Mouse (Mus musculus): Measurements from ENCODE around the gene Dmpk. TPM values are rescaled to one million over a fixed set of nuclear protein-coding genes. Genes with fewer than 3 reads are reported as not detected.
A peak's percentile ranks its signal among the peaks of the same experiment; 100 is the strongest.

The Dmpk gene
- polyA plus RNA-seq, 1 experiment from 2014 or later: 7.0 TPM

DNA sequence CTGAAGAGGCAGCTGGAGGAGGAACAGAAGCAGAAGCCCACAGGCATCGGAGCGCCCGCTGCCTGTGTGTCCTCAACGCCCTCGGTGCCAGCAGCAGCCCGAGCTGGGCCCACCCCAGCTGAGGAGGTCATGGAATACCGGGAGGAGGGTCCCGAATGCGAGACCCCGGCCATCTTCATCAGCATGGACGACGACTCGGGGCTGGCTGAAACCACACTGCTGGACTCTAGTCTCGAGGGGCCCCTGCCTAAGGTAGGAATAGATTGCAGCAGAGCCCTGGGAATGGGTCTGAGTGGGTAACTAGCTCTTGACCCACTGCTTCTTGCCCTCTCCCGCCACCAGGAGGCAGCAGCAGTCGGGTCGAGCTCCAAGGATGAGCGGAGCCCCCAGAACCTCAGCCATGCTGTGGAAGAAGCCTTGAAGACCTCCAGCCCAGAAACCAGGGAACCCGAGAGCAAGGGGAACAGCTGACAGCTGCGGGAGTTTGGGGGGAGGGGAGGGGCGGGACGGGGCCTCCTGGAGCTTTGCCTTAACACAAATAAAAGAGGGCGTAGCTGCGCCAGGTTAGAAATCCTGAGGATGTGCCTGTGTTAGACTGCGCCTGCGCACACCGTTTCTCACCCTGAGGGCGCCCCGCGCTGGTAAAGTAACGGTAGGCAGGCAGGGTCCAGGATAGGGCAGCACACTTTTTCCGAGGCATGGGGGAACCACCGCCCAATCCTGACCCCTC is 29.4 kb upstream of the Dmpk start, which contains the start of gene Rsph6a:
Gene Rsph6a, plus strand, starts transcription at position 644 of the 730 bp plus-strand sequence.
- no peaks in the 10 kb centered on the region for H3K27me3 ChIP-seq (ENCODE audit: control insufficient read depth, insufficient read depth, low read length)
- 22% methylated on average over 33 of the region's 33 CpGs for WGBS
- peak within 1 kb of the TSS; percentile 38 for H3K4me2 ChIP-seq
- H3K9me3 ChIP-seq (ENCODE audit: control insufficient read depth, low read length): no peaks in the 10 kb centered on the region
- peak; percentile 81 for ATAC-seq (ENCODE audit: low FRiP score)
- no peak within 1 kb of the TSS for H3K27ac ChIP-seq (ENCODE audit: low read depth, low read length)
- H3K9ac ChIP-seq (ENCODE audit: low read length): peak within 1 kb of the TSS; percentile 35
- H3K4me3 ChIP-seq (ENCODE audit: low read depth, low read length): peak within 1 kb of the TSS; percentile 22; the same call in 1 of the 2 replicates
- peak; percentile 94 for DNase-seq (ENCODE audit: low spot score, missing footprints)
- H3K4me1 ChIP-seq (ENCODE audit: control insufficient read depth, insufficient read depth, low read length): peaks cover 6% of the 10 kb centered on the region
- H3K36me3 ChIP-seq (ENCODE audit: control insufficient read depth, insufficient read depth, low read length): peaks cover 20% of the 10 kb centered on the region

DNA sequence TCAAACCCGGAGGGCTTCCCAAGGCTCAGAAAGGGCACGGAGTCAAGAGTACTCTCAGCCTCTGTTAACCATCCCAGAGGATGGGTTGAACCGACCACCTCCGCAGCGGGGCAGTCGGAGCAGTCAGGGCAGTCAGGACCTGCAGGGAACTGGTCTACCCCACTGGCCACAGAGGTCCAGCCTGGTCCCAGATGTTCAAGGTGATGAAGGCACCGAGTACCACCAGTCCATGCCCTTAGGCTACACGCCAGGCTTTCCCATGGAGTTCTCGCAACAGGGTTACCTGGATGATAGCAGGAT is 28.9 kb upstream of the Dmpk start:
- H3K27me3 ChIP-seq (ENCODE audit: control insufficient read depth, insufficient read depth, low read length): no peaks in the 10 kb centered on the region
- H3K27ac ChIP-seq (ENCODE audit: low read depth, low read length): no peak overlapping the region
- 65% methylated on average over 9 of the region's 9 CpGs for WGBS
- 0 out of 2 replicates have a peak overlapping the region, but pooled peaks have one; percentile 22 for H3K4me3 ChIP-seq (ENCODE audit: low read depth, low read length)
- peaks cover 6% of the 10 kb centered on the region for H3K4me1 ChIP-seq (ENCODE audit: control insufficient read depth, insufficient read depth, low read length)
- peak overlapping the region; percentile 38 for H3K4me2 ChIP-seq
- ATAC-seq (ENCODE audit: low FRiP score): peak; percentile 58
- no peak for DNase-seq (ENCODE audit: low spot score, missing footprints)
- H3K9me3 ChIP-seq (ENCODE audit: control insufficient read depth, low read length): no peaks in the 10 kb centered on the region
- H3K36me3 ChIP-seq (ENCODE audit: control insufficient read depth, insufficient read depth, low read length): peaks cover 15% of the 10 kb centered on the region
- peak overlapping the region; percentile 35; the same call in 1 of the 2 replicates for H3K9ac ChIP-seq (ENCODE audit: low read length)

DNA sequence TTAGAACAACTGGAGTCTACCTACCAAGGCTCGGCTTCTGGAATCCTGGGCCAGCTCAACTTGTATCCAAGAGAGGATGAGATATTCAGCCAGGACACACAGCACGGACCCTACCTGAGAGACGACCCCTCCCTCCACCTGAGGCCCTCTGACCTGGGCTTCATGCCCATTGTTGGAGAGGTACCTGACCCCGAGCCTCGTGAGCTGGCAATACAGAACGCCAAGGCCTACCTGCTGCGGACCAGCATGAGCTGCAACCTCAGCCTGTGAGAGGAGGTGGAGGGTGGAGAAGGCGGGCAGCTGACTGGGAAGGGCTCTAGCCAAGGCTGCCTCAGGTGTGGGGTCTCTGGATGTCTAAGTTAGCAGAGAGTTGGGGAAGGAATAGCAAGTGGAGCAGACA is 28.5 kb upstream of the Dmpk start:
- no peak overlapping the region for H3K27ac ChIP-seq (ENCODE audit: low read depth, low read length)
- no peak overlapping the region for H3K9ac ChIP-seq (ENCODE audit: low read length)
- H3K36me3 ChIP-seq (ENCODE audit: control insufficient read depth, insufficient read depth, low read length): peaks cover 11% of the 10 kb centered on the region; the same call in 1 of the 2 replicates
- no peak overlapping the region for H3K4me2 ChIP-seq
- WGBS: 93% methylated on average over 8 of the region's 8 CpGs
- H3K27me3 ChIP-seq (ENCODE audit: control insufficient read depth, insufficient read depth, low read length): no peaks in the 10 kb centered on the region
- peaks cover 6% of the 10 kb centered on the region for H3K4me1 ChIP-seq (ENCODE audit: control insufficient read depth, insufficient read depth, low read length)
- ATAC-seq (ENCODE audit: low FRiP score): peak; percentile 6; the same call in 1 of the 2 replicates
- no peak for DNase-seq (ENCODE audit: low spot score, missing footprints)
- no peaks in the 10 kb centered on the region for H3K9me3 ChIP-seq (ENCODE audit: control insufficient read depth, low read length)
- no peak overlapping the region for H3K4me3 ChIP-seq (ENCODE audit: low read depth, low read length)

DNA sequence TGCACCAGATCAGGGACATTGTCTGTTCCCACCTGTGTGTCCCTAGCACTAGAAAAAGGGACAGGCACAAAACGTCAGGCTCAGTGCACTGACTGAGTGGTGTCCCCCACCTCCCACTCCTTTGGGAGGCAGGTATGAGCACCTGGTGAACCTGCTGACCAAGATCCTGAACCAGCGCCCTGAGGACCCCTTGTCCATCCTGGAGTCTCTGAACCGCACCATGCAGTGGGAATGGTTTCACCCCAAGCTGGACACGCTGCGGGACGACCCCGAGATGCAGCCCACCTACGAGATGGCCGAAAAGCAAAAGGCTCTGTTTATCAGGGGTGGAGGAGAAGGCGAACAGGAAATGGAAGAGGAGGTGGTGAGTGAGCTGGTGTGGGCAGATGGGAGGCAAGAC is 26.2 kb upstream of the Dmpk start:
- Histone ChIP-seq H3K27me3 (ENCODE audit: control insufficient read depth, insufficient read depth, low read length) (no peaks in the 10 kb centered on the region), H3K4me1 (ENCODE audit: control insufficient read depth, insufficient read depth, low read length) (peaks cover 6% of the 10 kb centered on the region), H3K9me3 (ENCODE audit: control insufficient read depth, low read length) (no peaks in the 10 kb centered on the region), H3K36me3 (ENCODE audit: control insufficient read depth, insufficient read depth, low read length) (peaks cover 4% of the 10 kb centered on the region; the same call in 1 of the 2 replicates), H3K9ac (ENCODE audit: low read length) (no peak overlapping the region), H3K4me2 (no peak overlapping the region), H3K4me3 (ENCODE audit: low read depth, low read length) (no peak overlapping the region), H3K27ac (ENCODE audit: low read depth, low read length) (no peak overlapping the region)
- 90% methylated on average over 10 of the region's 10 CpGs for WGBS
- DNase-seq (ENCODE audit: low spot score, missing footprints) (no peak), ATAC-seq (ENCODE audit: low FRiP score) (no peak)

DNA sequence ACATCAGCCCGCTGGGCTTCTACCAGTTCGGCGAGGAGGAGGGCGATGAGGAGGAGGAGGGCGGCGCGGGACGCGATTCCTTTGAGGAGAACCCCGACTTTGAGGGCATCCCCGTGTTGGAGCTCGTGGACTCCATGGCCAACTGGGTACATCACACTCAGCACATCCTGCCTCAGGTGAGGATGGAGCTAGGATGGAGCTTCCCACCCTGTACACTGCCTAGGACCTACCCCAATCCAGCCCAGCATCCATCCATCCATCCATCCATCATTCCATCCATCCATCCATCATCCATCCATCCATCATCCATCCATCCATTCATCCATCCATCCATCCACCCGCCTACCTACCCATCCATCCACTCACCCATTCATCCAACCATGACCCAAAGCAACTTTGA is 17.8 kb upstream of the Dmpk start:
- Histone ChIP-seq H3K27ac (ENCODE audit: low read depth, low read length) (no peak overlapping the region), H3K9ac (ENCODE audit: low read length) (no peak overlapping the region), H3K27me3 (ENCODE audit: control insufficient read depth, insufficient read depth, low read length) (peaks cover 22% of the 10 kb centered on the region), H3K4me2 (no peak overlapping the region), H3K4me1 (ENCODE audit: control insufficient read depth, insufficient read depth, low read length) (no peaks in the 10 kb centered on the region), H3K9me3 (ENCODE audit: control insufficient read depth, low read length) (peaks cover 2% of the 10 kb centered on the region; the same call in 1 of the 2 replicates), H3K36me3 (ENCODE audit: control insufficient read depth, insufficient read depth, low read length) (no peaks in the 10 kb centered on the region), H3K4me3 (ENCODE audit: low read depth, low read length) (no peak overlapping the region)
- no peak for ATAC-seq (ENCODE audit: low FRiP score)
- DNase-seq (ENCODE audit: low spot score, missing footprints): no peak
- 54% methylated on average over 13 of the region's 13 CpGs for WGBS

DNA sequence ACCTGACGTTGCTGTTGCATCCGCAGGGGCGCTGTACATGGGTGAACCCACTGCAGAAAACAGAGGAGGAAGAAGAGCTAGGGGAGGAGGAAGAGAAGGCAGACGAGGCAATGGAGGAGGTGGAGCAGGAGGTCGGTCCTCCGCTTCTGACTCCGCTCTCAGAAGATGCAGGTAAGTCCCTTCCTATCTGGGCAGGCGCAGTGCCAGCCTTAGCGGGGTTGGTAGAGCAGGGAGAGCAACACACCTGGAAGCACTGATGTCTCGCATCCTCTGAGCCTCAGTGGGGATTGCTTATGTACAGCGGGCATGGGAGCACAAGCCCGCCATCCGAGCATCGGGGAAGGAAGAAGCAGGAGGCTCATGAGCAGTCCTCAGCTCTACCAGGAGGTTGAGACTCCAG is 16.6 kb upstream of the Dmpk start:
- DNase-seq (ENCODE audit: low spot score, missing footprints): no peak

DNA sequence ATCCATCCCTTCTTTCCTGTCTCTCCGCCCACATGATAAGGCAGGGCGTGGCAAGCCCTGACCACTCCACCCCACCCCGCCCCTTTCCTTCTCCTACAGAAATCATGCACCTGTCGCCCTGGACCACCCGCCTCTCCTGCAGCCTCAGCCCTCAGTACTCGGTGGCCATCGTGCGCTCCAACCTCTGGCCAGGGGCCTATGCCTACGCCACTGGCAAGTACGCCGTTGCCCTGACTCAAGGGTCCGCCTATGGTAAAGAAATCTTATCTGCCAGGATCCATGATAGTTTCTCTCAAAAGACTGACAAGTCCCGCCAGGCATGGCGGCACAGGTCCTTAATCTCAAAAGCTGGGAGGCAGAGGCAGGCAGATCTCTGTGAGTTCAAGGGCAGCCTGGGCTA is 15.7 kb upstream of the Dmpk start:
- H3K9ac ChIP-seq (ENCODE audit: low read length): no peak overlapping the region
- H3K4me3 ChIP-seq (ENCODE audit: low read depth, low read length): no peak overlapping the region
- no peaks in the 10 kb centered on the region for H3K36me3 ChIP-seq (ENCODE audit: control insufficient read depth, insufficient read depth, low read length)
- H3K4me1 ChIP-seq (ENCODE audit: control insufficient read depth, insufficient read depth, low read length): no peaks in the 10 kb centered on the region
- no peak for DNase-seq (ENCODE audit: low spot score, missing footprints)
- peaks cover 22% of the 10 kb centered on the region for H3K27me3 ChIP-seq (ENCODE audit: control insufficient read depth, insufficient read depth, low read length)
- no peak overlapping the region for H3K27ac ChIP-seq (ENCODE audit: low read depth, low read length)
- no peak for ATAC-seq (ENCODE audit: low FRiP score)
- H3K9me3 ChIP-seq (ENCODE audit: control insufficient read depth, low read length): peaks cover 2% of the 10 kb centered on the region; the same call in 1 of the 2 replicates
- 72% methylated on average over 12 of the region's 14 CpGs for WGBS
- H3K4me2 ChIP-seq: no peak overlapping the region

More for the DNA sequence above, 16.6 kb upstream of the Dmpk start:
- ATAC-seq (ENCODE audit: low FRiP score): no peak
- no peak overlapping the region for H3K4me2 ChIP-seq
- H3K9me3 ChIP-seq (ENCODE audit: control insufficient read depth, low read length): peaks cover 2% of the 10 kb centered on the region; the same call in 1 of the 2 replicates
- no peak overlapping the region for H3K9ac ChIP-seq (ENCODE audit: low read length)
- peaks cover 22% of the 10 kb centered on the region for H3K27me3 ChIP-seq (ENCODE audit: control insufficient read depth, insufficient read depth, low read length)
- no peaks in the 10 kb centered on the region for H3K36me3 ChIP-seq (ENCODE audit: control insufficient read depth, insufficient read depth, low read length)
- no peak overlapping the region for H3K4me3 ChIP-seq (ENCODE audit: low read depth, low read length)
- H3K4me1 ChIP-seq (ENCODE audit: control insufficient read depth, insufficient read depth, low read length): no peaks in the 10 kb centered on the region
- 48% methylated on average over 14 of the region's 14 CpGs for WGBS
- no peak overlapping the region for H3K27ac ChIP-seq (ENCODE audit: low read depth, low read length)

DNA sequence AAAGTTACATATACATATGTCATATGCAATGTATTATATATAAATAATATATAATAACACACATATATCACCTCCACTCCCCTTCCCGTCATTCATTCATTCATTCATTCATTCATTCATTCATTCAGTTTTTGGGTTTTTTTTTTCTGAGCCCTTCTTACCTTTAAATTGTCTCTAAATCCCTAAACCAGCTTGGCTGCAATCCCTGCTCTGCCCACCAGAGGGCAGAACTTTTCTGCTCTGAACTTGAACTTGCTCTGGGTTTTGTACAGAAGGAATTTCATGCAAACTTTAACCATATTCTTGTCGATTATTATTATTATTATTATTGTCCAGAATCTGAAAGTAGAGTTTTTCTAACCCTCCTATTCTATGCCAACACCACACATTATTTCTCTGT is 14.9 kb upstream of the Dmpk start:
- 13% methylated on average over 2 of the region's 2 CpGs for WGBS

DNA sequence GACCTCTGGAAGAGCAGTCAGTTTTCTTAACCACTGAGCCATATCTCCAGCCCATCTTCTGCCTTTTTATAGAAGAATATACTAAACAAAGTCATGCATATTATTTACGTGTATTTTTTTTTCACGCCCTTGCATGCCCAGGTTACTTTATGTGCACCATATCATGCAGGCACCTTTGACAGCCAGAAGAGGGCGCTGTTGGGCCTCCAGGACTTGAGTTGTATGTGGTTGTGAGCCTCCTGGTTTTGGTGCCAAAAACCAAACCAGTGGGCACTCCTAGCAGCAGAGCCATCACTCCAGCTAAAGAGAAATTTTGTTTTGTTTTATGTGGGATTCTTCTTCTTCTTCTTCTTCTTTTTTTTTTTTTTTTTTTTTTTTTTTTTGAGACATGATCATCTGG is 14.1 kb upstream of the Dmpk start:
- Histone ChIP-seq H3K27ac (ENCODE audit: low read depth, low read length) (no peak overlapping the region), H3K36me3 (ENCODE audit: control insufficient read depth, insufficient read depth, low read length) (no peaks in the 10 kb centered on the region), H3K4me3 (ENCODE audit: low read depth, low read length) (no peak overlapping the region), H3K4me2 (no peak overlapping the region), H3K4me1 (ENCODE audit: control insufficient read depth, insufficient read depth, low read length) (no peaks in the 10 kb centered on the region), H3K9ac (ENCODE audit: low read length) (no peak overlapping the region), H3K9me3 (ENCODE audit: control insufficient read depth, low read length) (peaks cover 2% of the 10 kb centered on the region; the same call in 1 of the 2 replicates), H3K27me3 (ENCODE audit: control insufficient read depth, insufficient read depth, low read length) (peaks cover 22% of the 10 kb centered on the region)
- ATAC-seq (ENCODE audit: low FRiP score) (no peak), DNase-seq (ENCODE audit: low spot score, missing footprints) (no peak)
- 51% methylated on average over 3 of the region's 3 CpGs for WGBS

More for the DNA sequence above, 14.9 kb upstream of the Dmpk start:
- Histone ChIP-seq H3K4me2 (no peak overlapping the region), H3K4me3 (ENCODE audit: low read depth, low read length) (no peak overlapping the region), H3K9ac (ENCODE audit: low read length) (no peak overlapping the region), H3K27me3 (ENCODE audit: control insufficient read depth, insufficient read depth, low read length) (peaks cover 22% of the 10 kb centered on the region), H3K27ac (ENCODE audit: low read depth, low read length) (no peak overlapping the region), H3K9me3 (ENCODE audit: control insufficient read depth, low read length) (peaks cover 2% of the 10 kb centered on the region; the same call in 1 of the 2 replicates), H3K4me1 (ENCODE audit: control insufficient read depth, insufficient read depth, low read length) (no peaks in the 10 kb centered on the region), H3K36me3 (ENCODE audit: control insufficient read depth, insufficient read depth, low read length) (no peaks in the 10 kb centered on the region)
- no peak for ATAC-seq (ENCODE audit: low FRiP score)
- peak; percentile 98 for DNase-seq (ENCODE audit: low spot score, missing footprints)

All from midbrain, embryonic 11.5 days (tissue).